Mouse (Mus musculus): ENCODE results near the gene Pdlim7.

GRCm38 (mm10) chr13:55502405-55502804, 11.1 kb downstream of the Pdlim7 start:
- no peak for TF ChIP-seq CTCF (IDR thresholded peaks at IDR 0.05)
- no peak for TF ChIP-seq EP300 (IDR thresholded peaks at IDR 0.05; ENCODE audit: insufficient read depth, low read depth, low read length)

Data from heart, adult 2 months (tissue).